Mouse (Mus musculus) forebrain, embryonic 14.5 days (tissue): ENCODE measurements at regions not wholly inside any gene's neighbourhood (a gene's known extent, or its start where the extent isn't known, plus 50 kb on each side); places are given as distances from the start of the nearest gene placed in this dataset.
A peak's percentile ranks its signal among the peaks of the same experiment; 100 is the strongest.

Experiments
- ATAC-seq: fragments of 200-750 bp; cut with Nextera tagmentation; 2 replicates; pipeline ENCODE4 v1.8.0; 2017; ENCODE audit warnings: mild to moderate bottlenecking, moderate library complexity
- DNase-seq: peaks from one replicate; pipeline ENCODE4 v3.0.0-alpha.2; 2015; ENCODE audit warnings: low spot score
- H3K27ac ChIP-seq: fragments of 300-500 bp; sonication (generic); 2 replicates; pipeline ENCODE4 v1.5.1; 2014; ENCODE audit warnings: low read depth, mild to moderate bottlenecking, control low read depth, low read length, moderate library complexity
- H3K27me3 ChIP-seq: fragments of 300-500 bp; sonication (generic); replicated peaks from 2 replicates; pipeline ENCODE4 v1.6.1; 2014; ENCODE audit warnings: low read length, control low read depth, mixed read lengths; ENCODE audit not compliant: control insufficient read depth, insufficient read depth
- H3K36me3 ChIP-seq: fragments of 300-500 bp; sonication (generic); 2 replicates; pipeline ENCODE4 v1.6.1; 2014; ENCODE audit warnings: low read length, control low read depth; ENCODE audit not compliant: control insufficient read depth, insufficient read depth
- H3K4me1 ChIP-seq: fragments of 300-500 bp; sonication (generic); 2 replicates; pipeline ENCODE4 v1.6.1; 2014; ENCODE audit warnings: antibody characterized with exemption, low read length, control low read depth; ENCODE audit not compliant: control insufficient read depth, insufficient read depth
- H3K4me2 ChIP-seq: fragments of 300-500 bp; sonication (generic); 2 replicates; pipeline ENCODE4 v1.6.1; 2014; ENCODE audit warnings: mild to moderate bottlenecking, control low read depth, low read length
- H3K4me3 ChIP-seq: fragments of 300-500 bp; sonication (generic); 2 replicates; pipeline ENCODE4 v1.5.1; 2014; ENCODE audit warnings: low read depth, low read length, control low read depth
- H3K9ac ChIP-seq: fragments of 300-500 bp; sonication (generic); 2 replicates; pipeline ENCODE4 v1.6.1; 2014; ENCODE audit warnings: mild to moderate bottlenecking, low read length, control low read depth, moderate library complexity
- H3K9me3 ChIP-seq: fragments of 300-500 bp; sonication (generic); replicated peaks from 2 replicates; pipeline ENCODE4 v1.6.1; 2016; ENCODE audit warnings: low read length, control low read depth, mixed read lengths; ENCODE audit not compliant: control insufficient read depth
- WGBS: fragments of 180-500 bp; shearing (Covaris S2); extraction: QIAGEN DNeasy Blood & Tissue Kit; methylation state at CpG from one replicate; pipeline ENCODE4 v1.1.7; 2014; 5-methylcytosine and 5-hydroxymethylcytosine counted together

DNA sequence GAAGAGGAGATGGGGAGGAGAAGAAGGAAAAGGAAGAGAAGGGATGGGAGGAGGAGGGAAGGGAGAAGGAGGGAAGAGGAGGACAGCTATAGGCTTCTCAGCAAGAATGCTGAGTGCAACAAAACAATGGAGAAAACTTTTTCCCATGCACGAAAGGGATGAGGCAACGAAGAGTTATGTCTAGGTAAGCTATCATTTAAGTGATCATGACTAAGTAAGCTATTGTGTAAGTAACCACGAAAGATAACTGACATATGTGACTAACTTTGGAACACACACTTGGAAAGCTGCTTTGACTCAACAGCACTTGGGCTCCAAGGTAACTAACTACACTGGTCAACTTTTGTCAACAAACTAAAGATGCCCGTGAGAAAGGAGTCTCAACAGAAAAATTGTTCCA is 50.9 kb upstream of the Fstl1 start:
- Histone ChIP-seq H3K4me3 (no peak overlapping the region), H3K4me1 (no peaks in the 10 kb centered on the region; the same call in 1 of the 2 replicates), H3K4me2 (no peak overlapping the region), H3K27me3 (no peaks in the 10 kb centered on the region), H3K36me3 (no peaks in the 10 kb centered on the region), H3K9me3 (no peaks in the 10 kb centered on the region), H3K9ac (no peak overlapping the region), H3K27ac (no peak overlapping the region)
- DNase-seq = no peak
- ATAC-seq = no peak
- WGBS = 85% methylated on average over 4 of the region's 4 CpGs

GRCm38 (mm10) chr16:37715173-37715572 is 60.9 kb upstream of the Ndufb4 start:
- no peak overlapping the region for H3K9ac ChIP-seq
- no peak overlapping the region for H3K4me2 ChIP-seq
- 40% methylated on average over 7 of the region's 7 CpGs for WGBS
- no peaks in the 10 kb centered on the region for H3K36me3 ChIP-seq
- no peak; the same call in 1 of the 2 replicates for ATAC-seq
- H3K4me3 ChIP-seq = no peak overlapping the region
- H3K9me3 ChIP-seq = no peaks in the 10 kb centered on the region
- H3K4me1 ChIP-seq = no peaks in the 10 kb centered on the region
- peak; percentile 49 for DNase-seq
- no peaks in the 10 kb centered on the region for H3K27me3 ChIP-seq
- no peak overlapping the region for H3K27ac ChIP-seq

- Histone ChIP-seq H3K4me2 (no peak overlapping the region), H3K36me3 (no peaks in the 10 kb centered on the region), H3K9me3 (no peaks in the 10 kb centered on the region), H3K9ac (no peak overlapping the region), H3K27ac (no peak overlapping the region), H3K4me3 (no peak overlapping the region), H3K27me3 (no peaks in the 10 kb centered on the region), H3K4me1 (no peaks in the 10 kb centered on the region)
- WGBS = 91% methylated on average over 6 of the region's 6 CpGs
- ATAC-seq = no peak
- no peak for DNase-seq
Measured at GRCm38 (mm10) chr16:37714276-37714675, 60.0 kb upstream of the Ndufb4 start.

- H3K4me3 ChIP-seq = no peak overlapping the region
- no peak overlapping the region for H3K9ac ChIP-seq
- ATAC-seq (no peak), DNase-seq (no peak)
- no peaks in the 10 kb centered on the region for H3K4me1 ChIP-seq
- H3K27ac ChIP-seq = no peak overlapping the region
- H3K27me3 ChIP-seq = no peaks in the 10 kb centered on the region
- H3K36me3 ChIP-seq = no peaks in the 10 kb centered on the region
- no peak overlapping the region for H3K4me2 ChIP-seq
- no peaks in the 10 kb centered on the region for H3K9me3 ChIP-seq
- WGBS = 52% methylated on average over 9 of the region's 9 CpGs
Measured at GRCm38 (mm10) chr16:37706242-37706923, 52.1 kb upstream of the Ndufb4 start.

- H3K4me3 ChIP-seq = no peak overlapping the region
- ATAC-seq (no peak), DNase-seq (no peak)
- H3K9me3 ChIP-seq = no peaks in the 10 kb centered on the region
- H3K4me1 ChIP-seq = no peaks in the 10 kb centered on the region
- no peak overlapping the region for H3K27ac ChIP-seq
- 84% methylated on average over 5 of the region's 5 CpGs for WGBS
- H3K9ac ChIP-seq = no peak overlapping the region
- no peak overlapping the region for H3K4me2 ChIP-seq
- H3K27me3 ChIP-seq = no peaks in the 10 kb centered on the region
- H3K36me3 ChIP-seq = no peaks in the 10 kb centered on the region
Measured at GRCm38 (mm10) chr16:37705209-37705608, 51.0 kb upstream of the Ndufb4 start.

GRCm38 (mm10) chr16:37704461-37705155 is 50.4 kb upstream of the Ndufb4 start:
- DNase-seq (no peak), ATAC-seq (no peak)
- H3K9me3 ChIP-seq = no peaks in the 10 kb centered on the region
- H3K9ac ChIP-seq = no peak overlapping the region
- H3K27me3 ChIP-seq = no peaks in the 10 kb centered on the region
- H3K4me3 ChIP-seq = no peak overlapping the region
- WGBS = 76% methylated on average over 9 of the region's 9 CpGs
- no peaks in the 10 kb centered on the region for H3K36me3 ChIP-seq
- no peaks in the 10 kb centered on the region for H3K4me1 ChIP-seq
- no peak overlapping the region for H3K27ac ChIP-seq
- H3K4me2 ChIP-seq = no peak overlapping the region
